Mouse (Mus musculus) kidney, adult 11 months (tissue): ENCODE measurements around the gene Hoxd10.

Experiments
- DNase-seq: peaks from one replicate; pipeline ENCODE4 v3.0.0; 2022

Hoxd10 gene

DNA sequence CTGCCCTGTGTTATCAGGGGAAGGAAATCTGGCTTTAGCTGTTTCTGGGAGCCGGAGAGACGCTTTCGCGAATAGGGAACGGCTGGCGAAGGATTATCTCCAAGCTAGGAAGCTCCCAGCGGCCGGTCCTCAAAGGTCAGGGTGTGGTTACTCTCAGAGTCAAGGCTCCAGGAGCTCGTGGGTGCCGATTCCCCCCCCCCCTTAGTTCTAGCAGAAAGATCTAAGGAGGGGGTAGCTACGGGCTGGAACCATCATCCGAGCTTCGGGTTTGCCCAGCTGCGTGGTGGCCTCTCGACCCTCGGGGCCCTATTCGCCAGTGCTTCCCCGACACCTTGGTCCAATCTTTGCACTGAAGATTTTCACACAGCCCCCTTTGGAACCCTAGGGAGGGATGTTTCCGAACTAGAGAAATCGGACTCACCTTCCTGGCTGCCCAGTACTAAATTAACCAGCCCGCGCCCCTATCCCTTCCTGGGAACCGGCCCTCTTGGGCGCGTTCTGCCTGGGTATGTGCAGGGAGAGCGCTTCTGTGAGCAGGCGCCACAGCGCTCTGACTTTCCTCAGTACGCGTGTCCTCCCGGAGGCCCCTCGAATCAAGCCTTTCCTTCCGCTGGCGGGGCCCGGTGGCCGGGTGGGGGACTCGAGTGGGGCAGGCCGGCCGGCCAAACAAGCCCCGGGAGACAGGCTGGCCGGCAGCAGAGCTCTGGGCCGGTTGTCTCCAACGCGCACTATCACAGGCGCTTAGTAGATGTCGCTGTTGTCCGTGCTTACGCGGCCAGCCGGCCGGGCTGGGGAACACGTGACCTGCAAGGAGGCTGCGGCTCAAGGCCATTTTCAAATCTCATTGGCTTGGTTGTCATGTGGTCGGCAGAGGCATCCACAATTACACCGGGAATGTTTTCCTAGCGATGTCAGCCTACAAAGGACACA lies at the start of gene Hoxd10:
Gene Hoxd10 (plus strand): TSS at position 903 of the 930 bp plus-strand sequence.
- peak; percentile 91 for DNase-seq

DNA sequence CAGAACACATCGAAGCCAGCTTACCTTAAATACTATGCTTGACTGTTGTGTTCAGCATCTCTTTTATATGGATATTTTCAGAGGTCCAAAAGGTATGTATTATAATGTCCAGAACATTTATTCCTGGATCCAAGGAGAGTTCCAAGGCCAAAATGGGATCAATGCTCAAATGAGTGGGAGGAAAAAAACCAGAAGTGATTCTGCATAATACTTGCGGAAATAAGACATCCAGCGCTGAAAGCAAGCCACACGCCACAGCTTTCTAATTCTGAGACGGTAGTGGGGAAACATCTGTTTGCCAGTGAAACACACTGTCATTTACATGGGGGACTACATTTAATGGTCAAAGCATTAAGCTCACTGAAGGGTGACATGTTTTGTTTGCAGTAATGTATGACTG lies 49.3 kb upstream of the Hoxd10 start:
- DNase-seq, result no peak

DNA sequence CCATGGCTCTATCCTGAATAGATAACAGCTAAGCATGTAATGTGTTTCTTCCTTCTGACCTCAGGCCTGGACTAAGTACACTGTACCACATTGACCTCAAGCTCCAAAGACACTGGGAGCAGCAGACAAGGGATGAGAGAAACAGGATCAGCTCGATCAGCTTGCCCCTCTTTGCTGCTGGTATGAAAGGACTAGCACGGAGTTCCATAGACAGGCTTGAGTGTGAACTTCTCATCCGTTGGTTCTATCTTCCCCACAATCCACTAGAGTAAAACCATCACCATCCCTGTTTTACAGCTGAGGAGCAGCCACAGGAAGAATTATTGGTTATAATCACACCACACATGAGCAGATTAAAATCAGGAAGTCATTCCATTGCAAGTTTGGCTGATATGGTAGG lies 46.1 kb upstream of the Hoxd10 start:
- DNase-seq, result no peak

DNA sequence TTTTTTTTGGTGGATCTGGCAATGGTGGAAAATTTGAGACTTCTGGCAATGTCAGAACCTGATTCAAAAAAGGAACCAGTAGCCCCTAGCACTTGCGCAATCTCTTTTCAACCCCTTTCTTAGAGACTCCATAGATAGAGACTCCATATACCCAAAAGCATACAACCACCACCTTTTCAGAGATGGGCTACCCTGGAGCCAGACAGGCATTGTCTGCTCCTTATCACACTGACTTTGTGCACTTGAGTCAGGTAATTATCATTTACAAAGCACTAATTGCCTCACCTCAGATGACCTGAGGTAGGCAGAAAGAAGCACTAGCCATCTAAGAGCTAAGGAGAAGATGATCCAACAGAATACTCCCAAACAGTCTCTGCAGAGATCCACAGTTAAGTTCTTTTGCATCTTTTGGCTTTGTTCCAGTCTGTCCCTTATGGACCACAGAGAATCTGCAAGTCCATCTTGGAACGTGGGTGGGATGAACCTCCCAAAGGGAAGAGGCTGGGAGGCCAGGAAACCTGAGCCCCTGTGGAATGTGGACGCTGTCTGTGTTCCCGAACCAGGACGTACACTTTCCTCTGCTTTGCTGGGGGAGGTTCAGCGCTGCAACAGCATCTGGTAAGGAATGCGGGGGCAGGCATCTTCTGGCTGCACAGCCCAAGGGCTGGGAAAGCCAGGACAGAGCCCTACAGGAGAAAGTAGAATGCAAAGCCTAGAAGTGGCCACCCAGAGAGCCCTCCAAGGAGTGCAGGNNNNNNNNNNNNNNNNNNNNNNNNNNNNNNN lies 44.5 kb upstream of the Hoxd10 start:
- no peak for DNase-seq

DNA sequence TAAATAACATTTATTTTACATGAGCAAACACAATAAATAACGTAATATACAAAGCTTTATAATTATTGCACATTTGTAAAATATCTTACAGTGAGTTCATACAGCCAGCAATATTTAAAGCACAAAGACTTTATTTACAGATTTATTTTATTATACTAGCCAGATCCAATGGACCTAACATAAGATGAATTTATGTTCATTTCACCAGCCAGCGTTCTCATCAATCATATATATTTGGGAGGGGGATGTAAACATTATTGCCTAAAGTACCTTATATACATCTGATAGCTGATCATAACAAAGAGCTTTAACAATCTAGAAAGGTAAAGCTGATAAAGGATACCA lies 38.8 kb upstream of the Hoxd10 start:
- no peak for DNase-seq

DNA sequence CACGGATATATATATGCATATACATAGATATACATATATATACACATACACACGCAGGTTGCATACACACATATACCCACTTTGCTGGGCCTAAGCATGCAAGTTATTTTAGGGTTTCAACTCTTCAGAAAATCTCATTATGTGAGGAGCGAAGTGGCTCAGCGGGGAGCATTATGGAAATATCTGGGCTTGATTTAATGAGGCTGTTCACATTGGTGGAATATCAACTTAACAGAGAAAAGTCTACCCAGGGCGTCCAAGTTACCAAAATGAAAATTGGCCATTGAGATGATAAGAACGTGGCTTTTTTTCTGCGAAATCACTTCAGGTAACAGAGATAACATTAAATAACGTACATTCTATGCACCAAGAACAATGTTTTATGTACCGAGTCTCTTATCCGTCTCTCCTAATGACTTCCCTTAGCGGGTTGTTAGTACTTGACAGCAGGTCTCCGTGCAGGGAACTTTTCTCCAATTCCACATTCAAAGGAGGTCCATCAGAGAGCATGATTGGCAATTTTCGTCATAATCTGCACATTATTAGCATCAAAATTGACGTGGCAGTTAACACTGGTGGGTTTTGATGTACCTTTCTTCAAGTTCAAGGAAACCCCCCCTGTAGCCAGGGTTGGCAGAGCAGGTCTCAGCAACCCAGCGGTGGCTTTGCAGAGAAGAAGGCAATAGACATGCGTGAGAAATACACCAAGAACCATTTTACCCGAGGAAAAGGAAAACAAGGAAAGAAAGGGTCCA lies 37.8 kb upstream of the Hoxd10 start:
- no peak for DNase-seq

DNA sequence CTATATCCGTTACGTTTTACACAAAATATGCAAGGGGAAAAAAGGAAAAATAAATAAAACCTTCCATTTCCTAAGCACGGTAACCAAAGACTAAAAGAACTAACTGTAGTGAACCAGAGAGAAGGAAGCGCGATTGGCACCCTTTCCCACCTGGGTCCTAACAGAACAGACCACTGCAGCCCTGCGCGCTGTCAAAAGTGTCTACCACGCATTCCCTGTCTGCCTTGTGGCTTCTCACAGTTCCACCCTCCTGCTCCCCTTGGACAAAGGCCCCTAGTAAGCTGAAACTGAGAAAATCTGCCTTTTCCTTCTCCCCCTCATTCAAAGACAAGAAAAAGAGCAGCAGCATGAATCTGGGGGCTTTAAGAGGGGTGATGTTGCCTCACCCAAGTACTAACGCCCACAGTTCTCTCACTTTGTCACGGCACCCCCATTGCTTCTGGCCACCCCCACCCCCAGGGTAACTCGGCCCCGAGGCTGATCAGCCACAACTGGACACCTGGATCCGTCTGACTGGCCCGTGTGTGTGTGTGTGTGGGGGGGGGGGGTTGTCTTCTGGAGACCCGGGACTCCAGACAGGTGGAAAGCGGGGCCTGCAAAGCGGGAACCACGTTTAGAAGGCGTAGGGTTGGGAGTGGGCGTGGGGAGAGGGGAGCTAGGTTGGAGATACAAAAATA lies 36.8 kb upstream of the Hoxd10 start:
- no peak for DNase-seq

DNA sequence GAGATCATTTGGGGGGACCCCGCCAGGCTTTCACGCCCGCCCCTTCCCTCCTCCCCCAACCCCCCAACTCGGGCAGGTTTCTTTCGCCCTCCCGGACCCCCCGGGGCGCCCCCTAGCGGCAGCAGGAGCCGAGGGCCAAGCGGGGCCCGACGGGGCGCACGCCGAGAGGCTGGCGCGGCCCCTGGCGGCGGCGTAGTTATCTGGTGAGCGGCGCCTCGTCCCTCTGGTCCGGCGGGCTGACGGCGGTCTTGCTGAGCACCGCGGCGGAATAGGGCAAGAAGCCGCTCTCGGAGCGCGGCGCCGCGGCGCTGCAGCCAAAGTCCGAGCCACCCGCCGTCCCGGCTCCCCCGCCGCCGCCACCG lies 36.3 kb upstream of the Hoxd10 start:
- DNase-seq, result no peak

DNA sequence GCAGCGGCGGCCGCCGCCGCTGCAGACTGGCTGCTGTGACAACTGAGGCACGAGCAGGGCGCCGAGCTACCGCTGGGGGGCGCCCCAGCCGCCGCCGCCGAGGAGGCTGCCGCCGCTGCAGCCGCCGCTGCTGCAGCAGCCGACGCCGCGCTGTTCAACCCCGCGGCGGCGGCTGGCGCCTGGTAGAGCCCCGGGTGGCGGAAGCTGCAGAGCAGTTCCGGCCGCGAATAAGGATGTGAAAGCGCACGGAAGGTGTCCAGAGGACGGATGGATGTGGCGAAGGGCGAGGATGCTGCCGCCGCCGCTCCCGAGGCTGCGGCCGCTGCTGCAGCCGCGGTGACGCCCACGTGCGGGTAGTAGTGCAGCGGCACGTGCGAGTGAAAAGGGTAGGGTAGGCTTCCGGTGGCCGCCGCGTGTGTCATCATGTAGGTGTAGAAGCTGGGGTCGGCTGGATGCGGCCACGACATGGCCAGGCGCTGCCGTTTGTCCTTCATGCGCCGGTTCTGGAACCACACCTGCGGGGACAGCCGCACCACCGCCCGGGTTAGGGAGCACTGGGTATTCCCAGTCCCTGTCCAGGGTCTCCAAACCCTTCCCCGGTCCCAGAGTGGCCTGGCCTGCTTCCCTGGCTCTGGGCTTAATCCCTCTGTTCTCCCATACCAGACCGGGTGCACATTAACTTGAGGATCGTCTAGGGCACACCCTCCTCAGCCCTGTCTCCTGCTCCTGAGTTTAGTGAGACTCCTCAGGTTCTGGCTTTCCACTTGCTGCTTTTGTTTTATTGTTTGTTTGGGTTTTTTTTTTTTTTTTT lies 35.7 kb upstream of the Hoxd10 start:
- no peak for DNase-seq

DNA sequence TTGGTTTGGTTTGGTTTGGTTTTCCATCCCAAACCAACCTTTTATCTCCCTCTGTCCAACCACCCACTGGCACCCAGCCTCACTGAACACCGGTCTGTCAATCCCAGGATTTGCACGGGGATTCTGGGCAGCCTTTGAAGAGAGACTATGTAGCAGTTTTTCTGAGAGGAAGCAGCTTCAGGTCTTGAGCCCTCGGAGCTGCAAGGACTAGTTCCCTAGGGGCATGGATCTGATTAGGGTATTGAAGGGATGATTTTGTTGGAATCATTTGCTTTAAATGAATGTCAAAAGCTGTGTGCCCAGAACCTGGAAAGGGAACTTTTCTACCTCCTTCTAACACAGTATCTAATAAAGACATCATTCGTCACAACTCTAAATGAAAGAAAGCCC lies 35.1 kb upstream of the Hoxd10 start:
- no peak for DNase-seq

DNA sequence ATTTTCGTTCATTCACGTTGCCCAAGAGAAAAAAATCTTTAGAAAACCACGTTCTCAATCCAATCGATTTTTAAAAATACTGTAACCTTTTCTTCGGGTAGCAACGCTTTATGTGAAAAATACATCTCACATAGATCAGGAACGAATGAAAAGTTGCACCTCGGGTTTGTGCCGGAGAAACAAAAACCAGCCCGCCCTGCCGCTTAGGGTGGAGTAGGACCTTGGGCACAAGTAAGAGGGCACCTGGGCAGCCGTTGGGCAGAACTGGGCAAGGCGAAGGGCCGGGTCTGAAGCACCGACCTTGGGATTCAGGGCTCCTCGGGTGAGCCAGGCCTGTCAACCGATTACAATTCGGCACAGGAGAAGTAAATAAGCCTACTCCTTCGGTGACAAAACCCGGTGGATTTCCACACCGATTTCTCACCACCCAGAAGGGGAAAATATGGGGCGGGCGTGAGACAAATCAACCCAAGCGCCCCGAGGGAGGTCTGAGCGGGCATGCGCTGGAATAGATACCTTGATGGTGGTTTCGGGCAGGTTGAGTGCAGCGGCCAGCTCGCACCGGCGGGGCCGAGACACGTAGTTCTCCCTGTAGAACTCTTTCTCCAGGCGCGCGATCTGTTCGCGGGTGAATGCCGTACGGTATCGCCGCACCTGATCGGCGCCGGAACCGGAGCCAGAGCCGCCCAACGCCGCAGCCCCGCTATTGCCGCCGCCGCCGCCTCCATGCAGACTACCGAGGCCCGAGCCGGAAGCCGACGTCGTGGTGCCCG lies 34.3 kb upstream of the Hoxd10 start:
- DNase-seq, result no peak

DNA sequence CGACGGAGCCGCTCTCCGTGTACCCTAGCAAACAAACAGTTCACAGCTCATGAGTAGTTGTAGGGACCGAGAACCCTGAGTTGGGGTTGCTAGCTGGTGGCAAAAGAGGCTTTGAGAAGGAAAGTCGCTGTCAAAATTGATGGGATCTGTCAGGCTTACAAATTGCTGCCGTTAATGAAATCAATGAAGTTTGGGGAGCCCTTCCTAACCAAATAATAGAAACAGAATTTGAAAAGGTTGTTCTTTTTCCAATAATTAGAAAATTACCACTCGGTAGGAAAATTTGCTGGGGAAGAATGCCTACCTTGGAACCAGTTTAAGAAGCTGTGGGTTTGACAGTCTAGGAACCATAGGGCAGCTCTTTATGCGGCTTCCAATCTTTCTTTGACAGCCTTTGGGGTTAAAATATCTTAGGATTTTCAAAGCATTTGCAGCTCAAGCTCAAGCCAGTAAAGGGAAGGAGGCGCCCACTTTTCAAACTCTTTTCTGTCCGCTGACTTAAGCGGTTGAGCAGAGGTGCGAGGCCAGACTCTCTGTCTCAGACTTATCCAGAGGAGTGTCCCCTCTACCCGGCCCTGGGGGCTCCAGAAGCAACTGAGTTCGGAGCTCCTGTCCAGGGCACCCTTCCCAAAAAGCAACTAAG lies 33.6 kb upstream of the Hoxd10 start:
- DNase-seq, result no peak

DNA sequence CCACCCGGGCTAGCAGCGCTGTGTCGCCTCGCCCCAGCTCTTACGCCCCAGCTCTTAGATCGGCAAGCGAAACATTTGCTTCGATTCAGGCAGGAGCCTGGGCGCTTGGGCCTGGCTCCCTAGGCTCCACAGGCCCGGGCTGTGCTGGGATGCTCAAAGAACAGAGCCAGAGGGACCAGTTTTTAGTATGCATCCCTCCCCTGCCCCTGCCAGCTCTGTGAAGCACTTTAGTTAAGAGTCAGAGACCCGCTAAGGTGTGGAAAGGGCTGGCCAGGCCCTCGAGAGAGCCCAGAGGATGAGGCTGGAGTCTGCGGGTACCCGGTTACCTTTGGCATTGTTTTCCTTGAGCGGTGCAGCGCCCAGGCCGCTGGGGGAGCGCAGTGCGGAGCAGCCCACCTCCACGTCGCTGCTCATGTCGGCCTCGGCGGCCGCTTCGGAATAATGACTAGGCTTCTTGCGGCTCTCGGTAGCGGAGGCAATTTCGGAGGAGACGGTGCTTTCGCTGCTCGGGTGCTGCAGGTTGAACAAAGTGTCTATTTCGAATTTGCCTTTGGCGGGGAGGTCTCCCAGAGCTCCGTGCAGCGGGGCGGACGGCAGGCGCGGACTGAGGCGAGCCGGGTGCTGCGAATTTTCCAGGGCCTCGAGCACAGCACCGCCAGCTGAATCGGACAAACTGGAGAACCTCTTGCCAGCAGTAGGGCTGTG lies 32.9 kb upstream of the Hoxd10 start:
- no peak for DNase-seq

DNA sequence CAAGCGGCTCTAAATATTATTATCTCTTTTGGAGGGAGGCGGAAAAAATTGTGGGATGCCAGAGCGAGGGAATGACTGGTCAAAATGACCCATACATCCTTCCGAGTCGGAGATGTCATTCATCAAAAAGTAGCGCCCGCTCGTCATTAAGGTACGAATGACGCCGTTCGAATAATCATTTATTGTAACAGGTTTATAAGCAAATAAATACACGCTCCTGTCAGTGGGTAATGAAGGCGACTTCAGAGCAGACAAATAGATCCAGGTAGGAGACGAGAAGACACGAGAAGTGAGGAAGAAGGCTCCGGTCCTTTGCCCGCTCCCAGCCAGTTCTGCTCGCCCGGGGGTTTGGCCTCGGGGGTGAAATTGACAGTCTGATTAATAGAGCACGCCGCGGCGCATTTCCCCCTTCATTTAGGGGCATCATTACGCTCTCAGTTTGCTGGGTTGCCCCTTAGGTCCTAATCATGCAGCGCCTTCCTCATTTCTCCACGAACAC lies 32.2 kb upstream of the Hoxd10 start, which contains the start of gene Evx2:
Gene Evx2 (minus strand): TSS at position 51 of the 499 bp plus-strand sequence.
- no peak for DNase-seq

DNA sequence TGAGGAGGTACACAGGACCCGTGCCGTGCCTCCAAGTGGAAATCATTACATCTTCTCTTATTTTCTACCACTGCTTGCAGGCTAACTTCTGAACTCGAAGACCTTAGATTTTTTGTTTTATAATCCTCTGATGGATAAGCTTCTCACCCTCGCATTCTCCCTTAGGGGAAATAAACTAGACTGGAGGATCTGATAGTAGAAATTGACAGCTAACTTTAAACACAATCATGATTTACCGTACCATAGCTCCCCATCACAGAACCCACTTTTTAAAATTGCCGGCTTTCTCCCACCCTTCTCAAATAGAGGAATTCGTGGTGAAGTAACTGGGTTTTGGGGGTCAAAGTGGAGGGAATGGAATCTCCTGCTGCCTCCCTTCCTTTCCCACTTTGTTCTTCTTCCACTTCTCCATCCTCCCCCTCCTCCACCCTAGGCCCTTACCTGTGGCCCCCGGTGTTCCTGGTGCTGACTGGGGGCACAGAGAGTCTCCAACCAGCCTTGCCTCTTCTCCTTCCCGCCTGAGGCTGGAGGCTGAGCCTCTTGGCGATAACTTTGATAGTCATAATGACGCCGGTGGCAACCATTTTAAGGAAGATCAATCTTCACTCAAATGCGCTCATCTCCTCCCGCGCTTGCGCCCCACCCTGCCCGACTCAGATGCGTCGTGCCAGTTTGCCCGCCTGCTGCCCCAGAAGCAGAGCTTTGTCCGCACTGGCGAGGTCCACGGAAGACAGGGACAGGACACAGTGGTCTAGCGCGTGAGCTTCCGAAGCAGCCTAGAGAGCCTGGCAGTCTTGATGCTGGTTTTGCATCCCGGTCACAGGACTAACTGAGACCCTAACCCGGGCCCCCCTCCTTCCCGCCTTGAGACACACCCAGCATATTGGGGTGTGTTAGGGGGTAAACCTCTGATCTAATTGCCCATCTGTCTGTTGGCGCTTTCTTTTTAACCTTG lies 31.0 kb upstream of the Hoxd10 start:
- DNase-seq, result no peak

DNA sequence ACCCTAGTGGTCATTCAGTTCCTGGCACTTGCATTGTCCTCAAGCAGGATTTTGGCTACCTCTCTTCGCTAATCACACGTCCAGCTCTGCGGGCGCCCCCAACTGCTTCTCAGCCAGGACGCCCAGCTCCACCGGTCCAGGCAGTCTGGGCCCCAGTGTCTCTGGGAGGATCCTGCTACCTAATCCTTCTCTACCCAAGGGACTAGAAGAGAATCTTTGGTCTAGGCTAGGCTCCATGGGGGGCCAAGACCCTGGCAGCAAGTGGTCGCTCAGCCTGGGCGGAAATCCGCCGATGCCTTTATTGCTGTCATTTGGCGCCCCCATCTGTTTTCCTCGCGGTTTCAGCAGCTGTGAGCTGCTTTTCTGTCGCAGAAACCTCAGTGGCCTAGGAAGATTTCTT lies 30.0 kb upstream of the Hoxd10 start:
- DNase-seq, result no peak

DNA sequence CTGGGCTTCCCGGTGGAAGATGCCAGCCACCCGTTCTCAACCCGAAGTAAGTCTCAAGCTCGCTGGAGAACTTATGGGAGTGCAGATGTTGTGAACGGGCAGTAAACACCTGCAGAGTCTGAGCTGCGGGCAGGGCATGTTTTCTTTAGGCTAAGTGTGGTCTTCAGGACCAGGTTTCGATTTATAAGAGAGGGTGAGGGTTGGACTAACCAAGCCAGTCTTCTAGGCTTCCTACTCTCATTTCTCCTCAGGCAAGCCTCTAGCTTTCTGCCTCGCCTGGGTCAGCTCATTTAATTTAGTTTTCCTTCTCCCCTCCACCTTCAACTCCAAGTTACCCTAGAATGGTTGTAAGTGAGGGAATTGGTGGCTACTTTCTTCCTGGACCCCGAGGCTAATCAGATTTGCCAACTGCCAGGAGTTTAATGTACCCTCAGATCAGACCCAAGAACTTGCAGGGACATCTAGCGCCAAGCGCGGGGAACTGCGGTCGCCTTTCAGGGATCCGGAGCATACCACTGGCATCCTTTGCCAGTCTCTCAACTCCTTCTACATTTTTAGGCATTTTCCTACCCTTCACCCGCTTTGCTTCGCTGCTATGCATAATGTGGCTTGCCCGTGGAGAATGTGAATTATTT lies 28.3 kb upstream of the Hoxd10 start:
- peak; percentile 50 for DNase-seq

DNA sequence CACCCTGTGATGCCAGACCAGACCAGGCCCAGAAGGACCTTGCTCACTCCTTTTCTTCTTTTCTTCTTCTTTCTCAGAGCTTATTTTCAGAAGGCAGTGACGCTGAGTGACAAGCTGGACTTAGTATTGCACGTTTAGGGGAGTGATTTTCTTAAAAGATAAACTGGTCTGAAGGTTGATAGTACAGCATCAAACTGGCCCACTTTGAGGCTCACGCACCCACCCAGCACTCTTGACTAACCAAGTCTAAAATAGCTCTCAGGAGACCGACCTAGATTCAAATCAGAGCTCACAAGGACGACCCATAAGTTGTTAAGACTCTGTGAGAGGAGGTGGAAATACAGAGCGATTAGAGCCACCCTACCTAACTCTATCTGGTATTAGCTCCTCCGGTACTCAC lies 25.3 kb upstream of the Hoxd10 start:
- no peak for DNase-seq
